Mouse (Mus musculus): ENCODE data around the gene Calm5.
A peak's percentile ranks its signal among the peaks of the same experiment; 100 is the strongest.
"Not testable (repeated sequence)": the region's sequence is repeated elsewhere in the genome, so short reads cannot be mapped to it uniquely, and the experiment has no call there.

Calm5 gene

DNA sequence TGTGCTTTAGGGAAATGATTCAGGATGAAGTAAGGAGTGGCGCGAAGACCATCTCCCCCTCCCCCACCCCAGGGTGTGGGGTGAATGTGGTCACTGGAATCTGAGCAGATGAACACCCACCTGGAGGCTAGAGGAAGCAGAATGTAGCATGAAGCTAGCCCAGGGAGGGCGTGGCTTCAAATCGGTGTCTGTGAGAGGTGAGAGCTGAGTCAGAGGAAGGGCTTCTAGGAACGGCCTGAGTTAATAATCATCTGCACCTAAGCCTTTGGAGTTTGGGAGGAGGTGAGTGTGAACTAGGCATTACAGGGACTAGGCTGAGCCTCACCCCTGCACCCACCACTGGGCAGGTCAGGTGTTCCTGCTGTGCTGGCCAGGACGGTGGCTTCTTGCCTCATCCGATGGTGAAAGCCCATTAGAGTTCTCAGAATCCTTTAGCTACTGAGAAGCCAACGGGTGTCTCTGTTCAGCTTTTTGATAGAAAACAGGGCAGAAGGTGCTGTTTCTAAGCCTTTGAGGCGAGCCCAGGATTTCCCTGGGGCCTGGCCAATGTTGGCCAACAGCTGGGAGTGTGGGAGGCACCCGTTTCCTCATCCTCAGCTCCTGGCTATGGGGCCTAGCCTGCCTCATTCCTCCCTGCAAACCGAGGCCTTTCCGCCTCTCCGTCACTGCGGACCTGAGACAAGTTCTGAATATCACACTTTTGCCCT lies 11.8 kb downstream of the Calm5 start:
- DNase-seq (ENCODE audit: low read depth, low spot score): no peak

DNA sequence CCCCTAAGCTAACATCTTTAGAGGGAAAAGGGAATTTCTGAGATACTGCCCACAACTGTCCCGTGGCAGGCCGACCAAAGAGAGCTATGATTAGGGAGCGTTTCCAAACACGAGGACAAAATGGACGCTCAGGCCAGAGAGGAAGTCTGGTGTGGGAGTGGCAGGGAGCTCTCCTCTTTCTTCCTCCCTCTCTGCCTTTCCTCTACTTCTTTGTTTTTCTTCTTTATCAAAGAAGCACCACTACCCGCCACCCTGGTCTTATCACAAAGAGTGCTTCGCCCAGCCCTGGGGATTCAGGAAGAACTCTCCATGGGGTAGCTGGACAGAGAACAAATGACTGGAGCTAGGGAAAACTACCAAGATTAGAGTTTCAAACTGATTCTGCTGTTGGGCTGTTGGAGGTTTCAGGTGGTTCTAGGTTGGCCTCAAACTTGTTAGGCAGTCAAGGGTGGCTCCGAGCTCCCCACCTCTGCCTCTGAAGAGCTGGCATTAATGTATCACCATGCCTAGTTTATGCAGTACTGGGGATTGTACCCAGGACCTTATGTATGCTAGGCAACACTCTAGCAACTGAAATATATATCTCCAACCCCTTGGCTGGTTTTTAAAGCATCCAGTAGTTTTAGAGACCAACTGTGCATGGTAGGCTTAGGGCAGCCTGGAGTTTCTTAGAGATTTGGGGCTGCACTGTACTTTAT lies 12.5 kb downstream of the Calm5 start:
- no peak for DNase-seq (ENCODE audit: low read depth, low spot score)

- no peak for DNase-seq (ENCODE audit: low read depth, low spot score)
Measured at GRCm38 (mm10) chr13:3867158-3867557, 13.2 kb downstream of the Calm5 start.

DNA sequence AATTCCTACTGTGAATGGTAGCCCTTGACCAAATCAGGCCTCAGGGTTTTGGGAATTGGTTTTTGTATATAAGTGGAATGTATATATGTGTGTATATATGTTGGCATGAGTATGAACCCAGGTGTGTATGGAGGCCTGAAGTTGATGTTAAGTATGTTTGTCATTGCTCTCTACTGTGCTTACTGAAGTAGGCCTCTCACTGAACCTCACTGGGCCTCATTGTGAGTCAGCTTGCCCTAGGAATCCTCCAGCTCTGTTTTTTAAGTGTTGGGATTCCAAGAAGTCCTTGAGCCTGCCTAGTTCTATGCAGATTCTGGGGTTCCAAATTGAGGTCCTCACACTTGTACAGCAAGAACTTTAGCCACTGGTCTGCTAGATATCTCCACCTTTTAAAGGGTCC lies 15.9 kb downstream of the Calm5 start:
- DNase-seq (ENCODE audit: low read depth, low spot score): no peak

- no peak for DNase-seq (ENCODE audit: low read depth, low spot score)
Measured at GRCm38 (mm10) chr13:3872832-3873231, 18.9 kb downstream of the Calm5 start.

- no peak for DNase-seq (ENCODE audit: low read depth, low spot score)
Measured at GRCm38 (mm10) chr13:3876448-3876847, 22.5 kb downstream of the Calm5 start.

DNA sequence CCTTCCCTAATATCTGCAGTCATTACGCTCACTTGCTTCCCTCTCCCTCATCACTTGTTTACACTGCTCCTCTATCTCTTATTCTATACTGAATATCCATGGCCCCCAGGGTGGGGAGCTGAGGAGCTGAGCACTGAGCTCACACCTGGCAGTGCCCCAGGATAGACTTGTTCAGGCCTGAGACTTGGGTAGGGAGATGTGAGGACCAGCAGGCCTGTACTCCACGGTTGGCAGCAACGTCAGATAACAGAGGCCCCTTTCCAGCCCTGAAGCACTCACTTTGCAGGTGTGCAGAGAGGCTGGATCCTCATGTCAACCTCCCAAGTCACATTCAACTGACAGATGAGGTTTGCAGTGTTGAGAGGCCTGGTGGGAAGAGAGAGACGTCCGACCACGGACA lies 23.2 kb downstream of the Calm5 start:
- no peak for DNase-seq (ENCODE audit: low read depth, low spot score)

- DNase-seq (ENCODE audit: low read depth, low spot score): no peak
Measured at GRCm38 (mm10) chr13:3877679-3878220, 23.8 kb downstream of the Calm5 start.

- DNase-seq (ENCODE audit: low read depth, low spot score): no peak
Measured at GRCm38 (mm10) chr13:3886663-3887062, 32.7 kb downstream of the Calm5 start.

- no peak for DNase-seq (ENCODE audit: low read depth, low spot score)
Measured at GRCm38 (mm10) chr13:3889111-3889510, 35.1 kb downstream of the Calm5 start.

DNA sequence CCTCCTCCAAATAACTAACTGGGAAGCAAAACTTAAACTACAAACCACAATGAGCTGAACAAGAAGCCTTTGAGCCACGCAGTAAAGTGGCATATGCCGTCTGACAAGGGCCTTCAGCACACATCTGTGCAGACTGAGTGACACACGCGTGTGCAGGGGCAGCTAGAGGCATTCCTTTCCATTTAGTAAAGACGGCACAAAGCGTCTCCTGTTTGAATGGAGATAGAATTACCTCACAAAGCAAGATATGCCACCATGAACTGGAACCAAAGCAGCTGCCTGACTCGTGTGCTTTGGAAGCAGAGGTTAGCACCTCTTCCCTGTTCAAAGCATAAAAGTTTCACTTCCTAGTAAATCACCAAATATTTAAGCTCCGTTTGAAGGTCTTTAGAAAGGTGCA lies 36.1 kb downstream of the Calm5 start:
- DNase-seq (ENCODE audit: low read depth, low spot score): no peak

GRCm38 (mm10) chr13:3891479-3892087 lies 37.6 kb downstream of the Calm5 start:
- no peak for DNase-seq (ENCODE audit: low read depth, low spot score)

- DNase-seq (ENCODE audit: low read depth, low spot score): no peak
Measured at GRCm38 (mm10) chr13:3892601-3893000, 38.6 kb downstream of the Calm5 start.

- DNase-seq (ENCODE audit: low read depth, low spot score): peak; percentile 90
Measured at GRCm38 (mm10) chr13:3893126-3893734, 39.3 kb downstream of the Calm5 start.

- peak; percentile 20 for DNase-seq (ENCODE audit: low read depth, low spot score)
Measured at GRCm38 (mm10) chr13:3894549-3894948, 40.6 kb downstream of the Calm5 start.

DNA sequence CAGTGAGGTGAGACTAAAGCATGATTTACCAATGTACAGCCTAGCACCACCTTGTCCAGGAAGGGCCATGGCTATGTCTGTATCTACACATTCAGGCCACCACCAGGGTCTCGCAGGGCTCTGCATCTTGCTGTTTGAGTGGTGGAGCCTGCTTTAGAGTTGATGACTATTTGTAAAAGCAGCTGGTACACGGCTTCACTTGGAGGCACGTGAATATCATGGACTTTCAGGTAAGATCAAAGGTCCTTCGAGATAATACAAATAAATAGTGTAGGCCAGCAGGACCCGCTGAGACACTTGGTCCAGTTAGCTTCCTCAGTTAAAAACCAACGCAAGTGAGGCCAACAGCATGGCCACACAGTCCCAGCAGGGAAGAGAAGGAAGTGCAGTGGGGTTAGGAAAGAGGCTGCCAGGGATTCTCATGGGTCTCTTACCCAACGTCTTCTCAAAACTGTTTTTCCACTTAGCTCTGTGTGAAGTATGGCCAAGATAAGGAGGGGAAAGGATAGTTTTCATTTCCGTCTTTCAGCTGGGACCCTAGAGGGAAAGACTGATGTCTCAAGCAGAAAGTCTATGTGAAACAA lies 41.5 kb downstream of the Calm5 start:
- DNase-seq (ENCODE audit: low read depth, low spot score): no peak

DNA sequence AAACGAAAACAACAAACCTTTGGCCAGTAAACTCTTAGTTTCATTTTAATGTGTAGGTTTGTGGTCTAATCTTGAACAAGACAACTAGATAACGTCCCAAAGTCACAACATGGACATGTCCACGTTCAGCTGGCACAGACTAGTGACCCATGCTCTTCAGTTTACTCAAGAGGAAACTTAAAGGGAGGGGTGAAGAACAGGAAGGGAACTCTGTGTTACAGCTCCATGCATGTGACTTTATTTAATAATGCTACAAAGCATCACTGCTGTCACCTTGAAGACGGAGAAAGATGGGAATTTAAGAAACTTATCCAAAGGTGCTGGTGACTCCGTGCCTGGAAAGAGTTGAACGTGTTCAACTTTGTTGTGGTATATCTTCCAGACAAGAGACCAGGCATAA lies 42.1 kb downstream of the Calm5 start:
- no peak for DNase-seq (ENCODE audit: low read depth, low spot score)

- peak; percentile 71 for DNase-seq (ENCODE audit: low read depth, low spot score)
Measured at GRCm38 (mm10) chr13:3896913-3897312, 42.9 kb downstream of the Calm5 start.

DNA sequence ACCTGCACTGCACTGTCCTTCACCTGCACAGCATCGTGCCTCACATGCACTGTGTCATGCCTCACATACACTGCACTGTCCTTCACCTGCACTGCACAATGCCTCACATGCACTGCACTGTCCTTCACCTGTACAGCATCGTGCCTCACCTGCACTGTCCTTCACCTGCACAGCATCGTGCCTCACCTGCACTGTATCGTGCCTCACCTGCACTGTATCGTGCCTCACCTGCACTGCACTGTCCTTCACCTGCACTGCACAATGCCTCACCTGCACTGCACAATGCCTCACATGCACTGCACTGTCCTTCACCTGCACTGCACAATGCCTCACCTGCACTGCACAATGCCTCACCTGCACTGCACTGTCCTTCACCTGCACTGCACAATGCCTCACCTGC lies 44.2 kb downstream of the Calm5 start:
- not testable (repeated sequence) for DNase-seq (ENCODE audit: low read depth, low spot score)

GRCm38 (mm10) chr13:3899301-3899700 lies 45.3 kb downstream of the Calm5 start:
- DNase-seq (ENCODE audit: low read depth, low spot score): no peak
